Mouse (Mus musculus) thymus, postnatal 10 days (tissue): ENCODE data around the gene Glyatl3.
A peak's percentile ranks its signal among the peaks of the same experiment; 100 is the strongest.

Experiments used
- DNase-seq, 2 experiments: peaks; one replicate each; pipeline ENCODE4 v3.0.0; 2021; ENCODE audit warnings: low spot score in 2 of 2

The Glyatl3 gene

DNA sequence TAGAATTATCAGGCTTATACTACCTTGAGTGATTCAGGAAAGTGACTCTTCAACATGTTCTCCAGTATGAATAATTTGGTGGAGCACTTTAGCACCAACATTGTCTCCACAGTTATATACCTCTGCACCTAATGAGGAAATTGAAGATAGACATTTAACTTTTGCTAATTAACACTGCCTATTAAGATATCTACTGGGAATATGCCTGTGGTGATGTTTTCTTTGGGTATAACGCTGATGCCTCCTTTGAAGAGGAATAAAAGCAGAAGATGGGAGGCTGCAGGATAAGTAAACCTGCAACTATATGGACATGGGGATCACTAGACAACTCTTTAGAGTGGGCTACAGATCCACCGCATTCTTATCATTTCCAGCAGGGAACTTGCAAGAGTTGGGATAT, at the start of gene Glyatl3:
TSS of gene Glyatl3 (minus strand) at position 101 of the 400 bp plus-strand sequence.
- DNase-seq: no peak

DNA sequence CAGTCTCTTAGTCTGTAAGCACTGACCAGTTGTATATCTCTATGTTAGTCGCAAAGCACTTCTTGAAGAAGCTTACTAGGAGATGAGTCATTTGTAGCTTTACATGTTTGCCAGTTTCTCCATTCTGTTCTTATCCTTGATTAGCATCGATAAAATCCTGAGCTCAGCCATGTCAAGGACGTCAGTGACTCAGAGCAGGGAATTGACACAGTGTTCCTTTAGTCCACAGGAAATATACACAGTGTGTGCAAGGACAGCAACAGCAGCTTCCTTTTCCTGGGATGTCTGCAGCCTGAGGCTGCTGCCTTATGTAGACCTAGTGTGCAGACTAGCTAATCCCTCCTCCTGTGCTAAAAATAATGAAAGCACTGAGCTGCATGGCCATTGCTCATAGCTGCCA, 34.4 kb upstream of the Glyatl3 start:
- DNase-seq: no peak

DNA sequence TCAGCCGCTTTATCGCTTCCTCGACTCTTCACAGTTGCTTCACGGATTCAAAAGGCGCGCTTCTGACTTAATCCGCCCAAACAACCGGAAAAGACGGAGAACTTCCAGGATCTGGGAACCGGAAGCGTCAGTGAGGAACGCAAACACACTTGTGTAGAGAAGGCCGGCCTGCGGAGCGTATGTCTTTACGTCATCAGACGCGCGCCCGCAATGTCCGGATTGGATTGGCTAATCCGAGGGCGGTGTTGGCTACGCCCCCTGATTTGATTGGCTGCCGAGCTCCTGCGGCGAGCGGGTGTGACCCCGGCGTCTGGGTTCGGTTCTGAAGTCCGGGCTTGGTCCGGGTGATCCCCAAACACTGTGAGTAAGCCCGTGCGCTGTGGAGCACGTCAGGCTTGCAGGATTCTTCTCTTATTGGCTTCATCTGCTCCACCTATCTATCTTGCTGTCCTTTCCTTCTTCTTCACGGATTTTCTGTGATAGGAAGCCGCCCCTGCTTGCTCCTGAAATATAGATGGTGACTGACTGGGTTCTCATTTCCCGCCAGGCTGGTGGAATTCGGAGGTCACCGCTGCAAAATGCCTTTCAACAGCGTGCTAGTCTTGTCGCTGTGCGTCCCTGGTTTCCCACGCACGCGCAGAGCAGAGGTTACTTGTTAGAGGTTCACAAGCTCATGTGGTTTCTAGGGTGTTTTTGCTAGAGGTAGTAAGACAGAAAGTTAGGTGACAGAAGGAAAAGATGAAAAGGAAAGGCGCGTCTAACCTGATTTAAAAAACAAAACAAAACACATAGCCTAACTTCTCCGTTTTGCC, 20.5 kb upstream of the Glyatl3 start, which contains the start of the genes Mut and Cenpq:
TSS of gene Mut (plus strand) at position 266 of the 812 bp plus-strand sequence.
TSS of gene Cenpq (minus strand) at position 628 of the 812 bp plus-strand sequence.
- peak; percentile 92 for DNase-seq

DNA sequence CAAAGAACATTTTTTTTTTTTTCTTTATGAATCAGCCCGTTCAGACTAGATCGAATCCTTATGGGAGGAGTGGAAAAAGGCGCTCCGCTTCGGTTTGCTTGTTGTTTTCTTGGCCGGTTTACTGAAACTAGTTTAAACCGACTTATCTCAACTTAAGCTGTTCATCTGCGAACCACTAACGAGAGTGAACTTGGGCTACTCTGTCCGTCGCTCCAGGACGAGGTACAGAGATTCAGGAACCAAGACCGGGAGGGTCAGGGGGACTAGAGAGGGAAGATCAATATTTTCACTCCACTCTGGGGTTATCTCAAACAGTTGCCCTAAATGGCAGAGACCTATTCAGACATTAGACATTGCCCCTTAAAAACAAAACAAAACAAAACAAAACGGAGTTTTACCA, 19.8 kb upstream of the Glyatl3 start:
- no peak for DNase-seq

DNA sequence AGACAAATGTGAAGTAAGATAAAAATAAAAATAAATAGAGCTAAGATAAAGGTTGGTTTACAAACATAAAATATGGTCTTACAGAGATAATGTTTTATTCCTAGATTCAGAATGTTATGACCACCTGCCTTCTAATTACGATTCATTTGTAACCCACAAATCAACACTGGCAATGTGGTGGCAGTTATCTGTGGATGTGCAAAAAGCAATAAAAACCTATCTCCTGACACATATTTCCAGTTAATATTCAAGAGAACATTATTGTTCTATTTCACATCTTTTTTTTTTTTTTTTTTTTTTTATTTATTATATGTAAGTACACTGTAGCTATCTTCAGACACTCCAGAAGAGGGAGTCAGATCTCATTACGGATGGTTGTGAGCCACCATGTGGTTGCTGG, 1.3 kb upstream of the Glyatl3 start:
- no peak for DNase-seq

DNA sequence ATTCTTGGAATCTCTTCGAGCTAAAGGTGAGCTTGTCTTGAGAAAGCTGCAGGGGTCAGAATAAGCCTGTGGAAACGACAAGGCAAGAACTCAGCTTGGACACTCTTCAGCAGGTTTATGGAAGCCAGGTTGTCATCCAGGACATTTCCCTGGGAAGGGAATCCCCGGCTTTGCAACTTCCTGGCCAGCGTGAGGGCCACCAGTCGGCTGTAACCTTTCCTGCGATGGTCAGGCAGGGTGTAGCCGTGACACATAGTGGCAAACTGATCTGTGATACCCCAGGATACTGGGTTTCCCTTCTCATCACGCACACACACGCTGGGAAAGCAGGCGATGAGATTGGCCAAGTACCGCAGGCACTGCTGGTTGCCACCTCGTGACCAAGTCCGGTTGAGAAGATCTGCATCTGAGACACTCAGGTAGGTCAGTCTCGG, 9.4 kb downstream of the Glyatl3 start:
- DNase-seq: no peak

DNA sequence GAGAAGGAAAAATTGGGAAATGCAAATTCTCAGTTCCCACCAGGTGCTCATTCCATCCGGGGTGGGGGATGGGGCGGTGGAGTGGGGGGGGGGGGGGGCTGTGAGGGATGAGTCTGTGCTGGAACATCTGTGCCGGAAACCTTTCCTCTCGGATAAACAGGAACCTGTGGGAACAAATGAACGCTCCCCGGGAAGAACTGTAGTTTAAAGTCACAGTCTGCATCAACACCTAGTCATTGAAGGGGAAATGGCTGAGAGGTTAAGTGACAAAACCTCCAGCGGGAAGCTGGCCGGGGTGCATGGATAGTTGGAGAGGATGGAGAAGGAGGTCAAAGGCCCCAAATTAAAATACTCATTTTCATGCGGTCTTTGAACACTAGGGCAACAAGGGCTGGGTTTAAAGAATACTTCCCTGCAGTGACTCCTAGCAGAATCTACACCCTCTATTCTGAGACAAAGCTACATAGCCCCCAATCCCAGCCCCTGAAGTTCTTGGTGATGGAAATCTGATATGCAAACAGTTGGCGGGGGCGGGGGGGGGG, 10.0 kb downstream of the Glyatl3 start:
- DNase-seq: no peak

DNA sequence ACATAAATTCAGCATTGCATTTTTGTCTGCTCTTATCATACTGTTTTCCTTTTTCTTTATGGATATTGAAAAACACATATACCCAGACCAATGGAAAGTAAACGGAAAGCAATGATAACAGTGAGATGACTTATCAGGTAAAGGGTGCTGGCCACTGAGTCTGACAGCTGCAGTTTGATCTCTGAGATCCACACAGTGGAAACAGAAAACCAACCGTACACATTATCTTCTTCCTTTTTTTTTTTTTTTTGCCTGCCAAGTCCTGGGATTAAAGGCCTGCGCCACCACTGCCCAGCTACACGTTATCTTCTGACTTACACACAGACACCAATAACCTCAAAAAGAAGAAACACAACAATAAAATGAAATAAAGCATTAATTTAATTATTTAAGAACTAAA, 10.8 kb downstream of the Glyatl3 start:
- DNase-seq: no peak

DNA sequence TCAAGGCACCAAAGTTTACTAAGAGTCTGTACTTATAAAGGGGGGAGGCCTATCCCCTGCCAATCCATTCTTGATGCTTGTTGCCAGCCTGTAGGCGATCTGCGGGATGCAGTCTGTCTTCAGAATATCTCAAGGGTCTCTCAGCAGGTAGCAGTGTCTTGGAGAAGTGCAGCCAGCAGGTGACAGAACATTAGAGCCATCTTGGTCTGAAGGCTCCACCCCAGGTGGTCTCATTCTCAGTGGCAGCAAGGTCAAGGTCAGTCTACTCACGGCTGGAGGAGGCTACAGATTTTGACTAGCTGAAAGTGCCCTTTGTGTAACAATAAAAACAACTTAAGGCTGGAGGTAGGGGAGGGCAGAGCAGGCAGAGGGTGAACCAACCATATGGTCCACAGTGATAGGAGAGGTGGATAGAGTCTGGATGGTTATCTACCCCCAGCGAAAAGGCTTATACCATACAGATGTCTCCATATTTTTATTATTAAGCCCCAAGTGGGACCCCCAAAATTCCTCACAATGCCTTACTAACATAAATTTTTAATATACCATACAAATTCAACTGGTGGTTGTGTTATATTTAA, 14.3 kb downstream of the Glyatl3 start:
- no peak for DNase-seq

DNA sequence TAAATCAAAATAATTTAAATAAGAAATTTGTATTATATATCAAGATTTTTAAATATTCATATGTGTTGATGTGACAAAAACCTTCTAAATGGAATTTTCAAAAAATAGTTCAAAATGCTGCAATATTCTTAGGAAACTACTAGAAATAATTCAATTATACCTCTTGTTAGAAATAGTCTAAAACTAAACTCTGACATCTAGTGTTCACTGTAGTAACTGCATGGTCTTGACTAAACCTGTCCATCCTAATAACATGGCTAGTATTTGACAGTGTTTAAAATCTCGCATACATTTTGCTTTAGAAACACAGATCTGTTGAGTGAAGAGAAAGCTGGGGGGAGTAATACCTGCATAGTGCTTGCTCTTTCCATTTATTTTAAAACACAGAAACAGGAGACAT, 17.3 kb downstream of the Glyatl3 start:
- no peak for DNase-seq

DNA sequence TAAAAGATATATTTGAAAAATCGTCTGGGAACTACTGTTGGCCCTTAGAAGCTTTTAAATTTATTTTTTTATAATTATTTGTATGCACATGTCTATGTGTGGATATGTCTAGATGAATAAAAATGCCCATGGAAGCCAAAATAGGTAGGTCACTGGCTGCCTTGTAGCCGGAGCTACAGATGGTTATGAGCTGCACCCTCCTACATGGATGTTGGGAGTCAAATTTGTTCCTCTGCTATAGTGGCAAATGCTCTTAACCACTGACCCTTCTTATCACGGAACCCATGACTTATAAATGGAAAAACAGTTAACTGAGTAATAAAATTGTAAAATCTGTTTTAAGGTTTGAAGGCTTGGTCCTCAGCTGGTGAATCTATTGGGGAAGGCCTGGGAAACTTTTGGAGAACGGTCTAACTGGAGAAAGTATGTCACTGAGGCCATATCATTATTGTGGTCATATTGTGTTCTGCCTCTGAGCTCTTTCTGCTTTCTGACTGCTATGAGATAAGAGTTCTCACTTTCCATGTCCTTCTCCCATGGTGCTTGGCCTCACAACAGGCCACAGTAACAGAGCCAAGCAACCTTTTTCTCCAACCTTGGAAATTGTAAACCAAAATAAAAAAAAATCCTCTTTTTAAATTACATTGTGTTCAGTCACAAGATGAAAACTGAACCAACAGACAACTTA, 26.2 kb downstream of the Glyatl3 start:
- no peak for DNase-seq

DNA sequence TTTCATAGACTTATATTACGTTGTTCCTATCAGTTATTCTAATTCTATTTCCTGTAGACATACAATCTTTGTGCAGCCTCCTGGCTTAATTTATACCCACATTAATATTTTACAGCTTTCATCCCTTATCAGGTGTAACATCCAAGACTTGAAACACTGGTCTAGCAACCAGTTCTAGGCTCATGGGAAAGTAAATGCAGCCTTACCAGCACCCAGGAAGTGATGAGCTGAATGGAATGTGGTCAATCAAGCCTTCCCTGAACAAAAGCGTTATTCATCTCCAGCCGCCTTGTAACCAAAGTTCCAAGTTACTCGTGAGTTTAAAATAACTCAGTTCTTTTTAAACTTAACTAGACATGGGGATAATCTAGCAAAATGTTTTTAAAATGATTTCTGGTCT, 29.0 kb downstream of the Glyatl3 start:
- no peak for DNase-seq

DNA sequence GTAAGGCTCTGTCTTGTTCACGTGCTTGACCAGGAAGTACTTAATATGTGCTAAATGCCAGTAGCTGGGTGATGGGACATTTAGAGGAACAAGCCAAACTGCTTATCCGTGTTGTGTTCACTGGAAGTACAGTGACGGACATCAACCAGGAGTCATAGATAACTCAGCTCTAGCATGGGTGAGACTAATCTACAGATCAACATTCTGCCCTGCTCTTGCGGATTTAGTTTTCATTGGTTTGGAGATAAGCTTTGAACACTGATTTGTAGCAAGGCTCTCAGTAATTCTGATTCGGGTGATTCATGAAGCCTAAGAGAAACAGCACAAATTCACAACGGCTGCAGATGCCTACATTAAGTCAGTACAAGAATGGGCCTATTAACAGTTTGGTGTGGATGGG, 32.0 kb downstream of the Glyatl3 start:
- DNase-seq: no peak

DNA sequence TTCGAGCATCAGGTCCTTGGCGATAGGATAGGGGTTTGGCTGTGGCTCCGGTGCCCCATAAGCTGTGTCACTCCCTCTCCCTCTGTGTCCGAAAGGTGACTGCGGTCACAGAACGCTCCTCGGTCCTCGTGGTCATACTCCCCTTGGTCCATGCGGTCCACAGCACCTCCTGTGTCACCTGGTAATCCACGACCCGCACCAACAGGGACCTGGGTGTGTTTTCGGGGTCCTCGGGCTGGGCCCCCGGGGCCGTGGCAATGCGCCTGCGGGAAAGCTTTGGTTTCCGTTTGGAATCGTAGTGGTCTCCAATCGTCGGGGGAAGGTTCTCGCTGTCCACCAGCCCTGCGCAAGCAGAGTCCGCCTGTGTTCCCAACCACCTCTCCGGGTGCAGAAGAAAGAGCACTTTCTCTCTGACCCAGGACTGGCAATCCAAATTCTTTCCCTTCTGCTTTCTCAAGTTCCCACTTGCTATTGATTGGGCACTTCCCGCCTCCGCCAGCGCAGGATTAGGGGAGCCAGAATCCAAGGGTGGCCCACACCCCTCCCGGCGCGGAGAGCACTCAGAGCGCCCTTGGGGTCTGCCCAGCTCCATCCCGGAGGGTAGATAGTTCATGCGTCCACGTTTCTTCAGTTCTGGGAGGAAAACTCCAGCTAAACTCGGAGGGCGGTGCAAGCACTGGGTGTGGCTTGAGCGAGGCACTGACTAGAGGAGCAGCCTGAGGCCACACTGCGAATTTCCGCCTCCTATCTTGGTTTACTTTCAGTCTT, 34.0 kb downstream of the Glyatl3 start, which contains the start of gene 9130008F23Rik:
TSS of gene 9130008F23Rik (minus strand) at position 636 of the 768 bp plus-strand sequence.
- DNase-seq: no peak

DNA sequence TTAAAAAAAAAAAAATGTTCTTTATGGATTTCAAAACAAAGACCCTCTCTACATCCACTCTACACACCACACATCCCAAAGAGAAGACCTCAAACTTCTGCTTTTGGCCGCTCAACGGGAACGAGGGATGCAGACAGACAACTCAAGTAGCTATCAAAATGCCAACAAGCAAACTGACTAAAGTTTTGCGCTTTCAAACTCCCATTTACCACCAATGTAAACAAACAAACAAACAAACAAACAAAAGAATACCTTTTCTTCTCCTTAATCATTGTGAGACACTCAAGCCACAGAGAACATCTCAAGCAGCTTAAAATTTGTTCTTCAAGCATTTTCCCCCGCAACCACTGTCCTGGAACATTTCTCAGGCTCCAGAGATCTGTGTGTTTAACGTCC, 34.6 kb downstream of the Glyatl3 start:
- DNase-seq: no peak

DNA sequence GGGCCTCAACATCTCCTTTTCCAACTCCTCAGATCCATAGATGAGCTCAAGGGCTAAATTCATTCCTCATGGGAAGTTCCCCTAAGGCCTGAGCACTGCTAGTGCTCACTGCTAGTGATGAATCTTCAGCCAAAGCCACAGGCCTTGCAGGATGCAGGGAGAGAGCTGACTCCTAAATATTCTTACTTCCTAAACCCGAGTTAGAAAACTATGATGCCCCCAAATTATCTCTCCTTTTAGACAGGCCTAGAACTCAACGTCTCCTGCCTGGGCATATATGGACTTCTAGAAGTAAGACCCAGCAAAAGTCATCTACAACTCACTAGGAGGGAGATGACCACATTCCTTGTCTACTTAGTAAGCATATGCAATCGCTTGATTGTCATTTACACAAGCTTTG, 36.4 kb downstream of the Glyatl3 start:
- DNase-seq: no peak

DNA sequence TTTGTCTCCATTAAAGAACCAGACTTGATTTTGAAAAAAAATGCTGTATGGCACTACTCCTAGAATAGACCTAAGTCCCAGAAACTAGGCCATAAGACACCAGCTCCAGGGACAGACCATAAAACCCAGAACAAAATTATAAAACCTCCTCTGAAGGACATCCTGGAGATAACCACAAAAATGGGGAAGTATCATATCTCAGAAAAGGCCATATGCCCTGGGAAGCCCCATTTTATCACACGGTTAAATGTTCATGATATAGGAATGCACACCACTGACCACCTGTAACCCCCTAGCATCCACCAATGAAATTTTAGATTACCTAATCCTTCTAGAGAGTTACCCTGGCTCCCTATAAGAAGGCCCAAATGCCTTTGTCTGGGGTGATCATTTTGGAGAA, 38.6 kb downstream of the Glyatl3 start:
- DNase-seq: no peak

DNA sequence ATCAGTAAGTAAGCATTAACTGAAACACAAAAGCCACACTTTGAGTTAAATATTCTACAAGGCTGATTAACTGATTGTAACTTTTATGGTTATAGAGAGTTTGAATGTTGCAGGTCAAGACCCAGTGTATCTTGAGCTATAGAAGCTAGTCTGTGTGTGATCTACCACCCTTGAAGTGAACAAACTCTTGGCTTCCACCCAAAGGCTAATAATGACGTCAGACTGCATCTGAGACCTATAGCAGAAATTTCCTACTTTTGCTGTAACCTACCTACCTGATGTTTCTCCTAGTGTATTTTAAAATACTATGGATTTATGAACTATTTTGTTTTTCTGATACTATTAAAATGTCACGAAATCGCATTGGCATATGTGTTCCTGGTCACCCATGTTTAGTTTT, 39.4 kb downstream of the Glyatl3 start:
- no peak for DNase-seq

DNA sequence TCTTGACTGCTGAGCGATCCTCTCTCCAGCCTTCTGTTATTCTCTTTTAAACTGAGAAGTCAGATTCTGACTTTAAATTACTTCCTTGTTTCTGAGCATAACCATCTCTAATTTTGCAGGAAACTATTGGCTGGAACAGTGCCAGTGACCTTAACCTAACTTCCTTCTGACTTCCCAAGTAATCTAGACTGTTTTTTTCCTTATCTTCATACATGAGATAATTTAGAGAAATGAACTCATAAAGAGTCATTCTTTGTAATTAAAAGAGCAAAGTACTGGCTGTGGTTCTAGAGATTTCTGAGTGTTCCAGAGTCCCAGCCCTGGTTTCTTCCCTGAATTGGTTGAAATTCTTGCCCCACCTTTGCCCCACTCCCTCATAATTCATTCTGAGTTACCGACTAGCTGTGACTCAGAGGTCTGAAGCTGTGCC, 40.6 kb downstream of the Glyatl3 start:
- DNase-seq: no peak

DNA sequence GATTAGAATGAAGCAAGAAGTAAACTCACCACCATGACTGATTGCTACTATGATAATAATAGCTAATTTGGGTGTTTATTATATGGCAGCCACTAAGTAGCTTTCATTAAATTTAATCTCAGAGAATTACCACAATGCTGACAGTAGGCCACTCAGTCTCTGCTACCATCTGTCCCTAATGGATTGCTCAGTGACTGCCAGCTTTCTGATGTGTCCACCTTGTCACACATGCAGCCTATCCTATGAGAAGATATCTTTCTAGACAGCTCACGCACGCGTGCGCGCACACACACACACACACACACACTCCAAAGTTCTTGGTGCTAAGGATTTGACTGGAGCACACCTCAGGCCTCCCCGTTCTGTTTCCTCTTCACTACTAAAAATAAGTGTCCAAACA, 41.5 kb downstream of the Glyatl3 start:
- no peak for DNase-seq

DNA sequence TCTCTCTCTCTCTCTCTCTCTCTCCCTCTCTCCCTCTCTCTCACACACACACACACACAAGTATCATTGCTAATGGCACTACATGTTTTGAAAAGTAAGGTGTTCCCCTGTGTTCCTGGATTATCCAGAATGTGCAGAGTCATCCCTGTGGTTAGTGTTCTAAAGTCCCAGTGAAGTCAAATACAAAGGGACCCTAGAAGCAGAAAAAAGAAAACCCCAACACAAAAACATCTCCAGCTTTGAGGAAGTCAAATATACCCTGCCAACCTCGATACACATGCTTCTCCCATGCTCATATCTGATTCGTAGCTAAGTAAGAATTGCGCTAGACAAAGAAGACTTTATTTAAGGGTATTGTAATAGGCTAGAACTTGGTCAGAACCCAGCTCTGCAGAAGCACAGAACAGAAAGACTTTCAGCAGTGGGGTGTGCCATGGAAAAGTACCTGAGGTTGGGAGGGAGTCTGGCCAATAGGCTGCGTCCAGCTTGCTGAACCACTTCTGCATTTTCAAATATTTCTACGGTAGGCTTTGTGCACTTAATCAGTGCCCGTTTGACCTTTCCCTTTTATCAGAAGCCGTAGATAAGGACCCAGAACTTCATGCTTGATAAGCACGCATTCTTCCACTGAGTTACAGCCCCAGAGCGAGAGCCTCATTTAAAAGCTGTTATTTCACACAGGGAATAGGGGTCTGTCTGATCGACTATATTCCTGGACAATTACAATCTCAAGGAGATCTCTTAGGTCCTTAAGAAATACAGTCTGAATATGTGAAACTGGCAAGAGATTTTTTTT, 45.0 kb downstream of the Glyatl3 start:
- DNase-seq: no peak
